Mouse (Mus musculus) CH12.LX (cell line): ENCODE data around the gene Emc10.

Experiments used
- CHD1 ChIP-seq: IDR thresholded peaks from 2 replicates; pipeline ENCODE4 v1.6.1; 2012; ENCODE audit warnings: low read depth, low read length, improper control_type of control experiment, inconsistent platforms
- CTCF ChIP-seq, 2 experiments: IDR thresholded peaks in 1 of 2; conservative IDR thresholded peaks in 1 of 2; 2 replicates each; pipeline ENCODE4 v1.5.1; 2011 to 2012; ENCODE audit warnings: low read depth in 2 of 2, low read length in 2 of 2, improper control_type of control experiment in 1 of 2, inconsistent platforms in 1 of 2, mild to moderate bottlenecking in 1 of 2, moderate library complexity in 1 of 2
- E2F4 ChIP-seq: IDR thresholded peaks from 2 replicates; pipeline ENCODE4 v1.6.1; 2011; ENCODE audit warnings: low read depth, low read length, improper control_type of control experiment; ENCODE audit not compliant: insufficient replicate concordance
- EP300 ChIP-seq: IDR thresholded peaks from 2 replicates; pipeline ENCODE4 v1.6.1; 2011; ENCODE audit warnings: low read length, improper control_type of control experiment
- HCFC1 ChIP-seq: IDR thresholded peaks from 2 replicates; pipeline ENCODE4 v1.6.1; 2012; ENCODE audit warnings: low read depth, mild to moderate bottlenecking, inconsistent platforms, low read length, improper control_type of control experiment
- IRF4 ChIP-seq: IDR thresholded peaks from 2 replicates; pipeline ENCODE4 v1.6.1; 2014; ENCODE audit warnings: low read depth, mild to moderate bottlenecking, inconsistent platforms, low read length, improper control_type of control experiment
- MAFK ChIP-seq: IDR thresholded peaks from 2 replicates; pipeline ENCODE4 v1.6.1; 2011; ENCODE audit warnings: low read length, improper control_type of control experiment; ENCODE audit not compliant: insufficient replicate concordance
- MAX ChIP-seq: IDR thresholded peaks from 2 replicates; pipeline ENCODE4 v1.6.1; 2011; ENCODE audit warnings: low read length, improper control_type of control experiment
- MYC ChIP-seq: IDR thresholded peaks from 2 replicates; pipeline ENCODE4 v1.6.1; 2011; ENCODE audit warnings: low read depth, mild to moderate bottlenecking, improper control_type of control experiment, low read length
- POLR2A ChIP-seq: IDR thresholded peaks from 2 replicates; pipeline ENCODE4 v1.6.1; 2011; ENCODE audit warnings: low read depth, mild to moderate bottlenecking, improper control_type of control experiment, low read length
- RAD21 ChIP-seq: IDR thresholded peaks from 2 replicates; pipeline ENCODE4 v1.6.1; 2011; ENCODE audit warnings: low read depth, mild to moderate bottlenecking, low read length, improper control_type of control experiment, moderate library complexity
- ZNF384 ChIP-seq: IDR thresholded peaks from 2 replicates; pipeline ENCODE4 v1.6.1; 2012; ENCODE audit warnings: low read depth, low read length, improper control_type of control experiment, inconsistent platforms

DNA sequence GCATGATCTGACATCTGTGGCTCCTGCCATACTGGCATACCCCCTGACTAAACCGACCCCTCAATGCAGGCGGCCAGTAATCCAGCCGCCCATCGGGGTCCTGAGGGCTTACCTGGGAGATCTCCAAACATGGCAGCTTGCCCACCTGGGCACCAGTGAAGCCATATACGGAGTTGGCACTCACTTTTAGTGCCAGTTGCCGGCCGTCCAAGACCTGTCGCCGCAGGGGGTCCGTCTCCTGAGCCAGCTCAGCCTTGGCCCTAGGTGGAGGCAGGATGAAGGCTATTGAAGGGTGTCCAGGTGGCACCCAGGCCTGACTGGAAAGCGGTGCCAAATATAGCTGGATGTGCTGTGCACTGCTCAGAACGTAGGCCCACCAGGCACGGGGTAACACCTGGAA, 41.2 kb upstream of the Emc10 start:
- TF ChIP-seq CTCF (conservative IDR thresholded peaks at IDR 0.05 in 1 of 2, IDR thresholded peaks at IDR 0.05 in 1 of 2; ENCODE audit: low read depth in 2 of 2, low read length in 2 of 2) (no peak), EP300 (no peak), MYC (no peak), IRF4 (no peak), CHD1 (no peak), RAD21 (no peak), MAFK (no peak), ZNF384 (no peak), POLR2A (no peak), MAX (no peak), E2F4 (no peak), HCFC1 (no peak)
